Mouse (Mus musculus): ENCODE measurements around the gene Ddhd1. TPM values are rescaled to one million over a fixed set of nuclear protein-coding genes. Genes with fewer than 3 reads are reported as not detected.

The Ddhd1 gene
- 44.4 to 52.3 TPM (median 49.1 TPM) in 4 replicates for total RNA-seq (2023)

GRCm38 (mm10) chr14:45657641-45658611 is at the start of gene Ddhd1:
Gene Ddhd1, minus strand, starts transcription at chr14:45658143.

Other genes with a start within 250 kb of the Ddhd1 start
- gene Fermt2, start 128.0 kb downstream of the Ddhd1 start, total RNA-seq (2023): not detected in 4 replicates